Mouse (Mus musculus) bone marrow, adult 2 months (tissue): Measurements from ENCODE around the gene Arhgap10.

ENCODE experiments used
- CTCF ChIP-seq: fragments of 200-500 bp; IDR thresholded peaks from 2 replicates; pipeline ENCODE4 v1.5.1; 2011; ENCODE audit warnings: low read length, control low read depth; ENCODE audit not compliant: control insufficient read depth, insufficient read depth
- POLR2A ChIP-seq: fragments of 200-500 bp; IDR thresholded peaks from 2 replicates; pipeline ENCODE4 v1.6.1; 2011; ENCODE audit warnings: low read depth, mild to moderate bottlenecking, control low read depth, low read length, borderline replicate concordance; ENCODE audit not compliant: control insufficient read depth

DNA sequence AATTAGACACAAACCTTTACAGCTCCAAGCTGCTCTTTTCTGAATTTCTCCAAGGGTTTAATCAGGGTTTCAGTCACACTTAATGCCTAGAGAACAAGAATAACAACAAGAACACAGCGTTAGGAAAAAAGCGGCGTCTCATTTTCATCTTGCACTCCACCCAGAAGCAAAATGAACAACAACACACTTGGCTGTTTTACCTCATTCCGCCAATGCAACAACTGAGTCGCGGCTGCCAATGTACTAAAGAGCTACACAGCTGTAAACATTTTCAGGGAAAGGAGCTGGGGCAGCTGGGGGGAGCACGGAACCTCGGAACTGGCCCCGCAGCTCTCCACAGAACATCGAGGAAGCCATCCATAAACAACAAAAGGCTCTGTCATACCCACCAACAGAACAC, 85.0 kb downstream of the Arhgap10 start:
- no peak for TF ChIP-seq CTCF
- TF ChIP-seq POLR2A = no peak
